Mouse (Mus musculus) ES-E14 (cell line): Measurements from ENCODE around the gene Bst2.

ENCODE experiments used
- CHD2 ChIP-seq: IDR thresholded peaks from 2 replicates; pipeline ENCODE4 v1.6.1; 2014; ENCODE audit warnings: mild to moderate bottlenecking, low read depth, low read length, inconsistent platforms
- MAFK ChIP-seq: IDR thresholded peaks from 2 replicates; pipeline ENCODE4 v1.6.1; 2014; ENCODE audit warnings: mild to moderate bottlenecking, low read depth, low read length, inconsistent platforms; ENCODE audit not compliant: insufficient read depth
- ZNF384 ChIP-seq: IDR thresholded peaks from 2 replicates; pipeline ENCODE4 v1.6.1; 2012; ENCODE audit warnings: low read depth, low read length, inconsistent platforms

DNA sequence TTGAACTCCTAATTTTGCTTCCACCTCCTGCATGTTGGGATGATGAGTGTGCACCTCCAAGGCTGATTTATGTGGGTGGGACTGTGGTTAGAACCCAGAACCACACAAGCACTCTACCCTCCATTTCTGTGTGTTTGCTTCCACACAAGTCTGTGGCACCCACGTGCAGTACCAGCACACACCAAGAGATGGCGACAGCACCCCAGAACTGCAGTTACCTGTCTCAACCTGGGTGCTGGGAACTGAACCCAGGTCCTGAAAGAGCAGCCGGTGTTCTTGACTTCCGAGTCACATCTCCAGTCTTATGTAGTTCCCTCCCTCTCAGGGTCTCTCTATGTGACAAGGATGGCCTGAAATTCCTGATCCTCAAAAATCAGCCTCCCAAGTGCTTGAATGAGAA, 26.7 kb upstream of the Bst2 start:
- TF ChIP-seq CHD2 (no peak), ZNF384 (no peak), MAFK (no peak)
